Mouse (Mus musculus) heart, embryonic 11.5 days (tissue): ENCODE measurements around the gene Wbp1l. TPM values are rescaled to one million over a fixed set of nuclear protein-coding genes. Genes with fewer than 3 reads are reported as not detected.

ENCODE experiments used
- ATAC-seq: fragments of 200-750 bp; cut with Nextera tagmentation; replicated peaks from 2 replicates; pipeline ENCODE4 v1.8.0; 2017; ENCODE audit warnings: moderate library complexity; ENCODE audit not compliant: insufficient number of reproducible peaks, low FRiP score, low TSS enrichment
- H3K27ac ChIP-seq: fragments of 300-500 bp; sonication (generic); 2 replicates; pipeline ENCODE4 v1.5.1; 2014; ENCODE audit warnings: mild to moderate bottlenecking, low read depth, low read length
- H3K27me3 ChIP-seq: fragments of 300-500 bp; sonication (generic); 2 replicates; pipeline ENCODE4 v1.6.1; 2014; ENCODE audit warnings: mild to moderate bottlenecking, low read length, mixed read lengths; ENCODE audit not compliant: control insufficient read depth, insufficient read depth
- H3K36me3 ChIP-seq: fragments of 300-500 bp; sonication (generic); 2 replicates; pipeline ENCODE4 v1.6.1; 2014; ENCODE audit warnings: mild to moderate bottlenecking, low read length, moderate library complexity, mixed read lengths; ENCODE audit not compliant: control insufficient read depth, insufficient read depth
- H3K4me1 ChIP-seq: fragments of 300-500 bp; sonication (generic); 2 replicates; pipeline ENCODE4 v1.6.1; 2014; ENCODE audit warnings: low read length; ENCODE audit not compliant: control insufficient read depth, insufficient read depth
- H3K4me2 ChIP-seq: fragments of 300-500 bp; sonication (generic); 2 replicates; pipeline ENCODE4 v1.6.1; 2014; ENCODE audit warnings: mild to moderate bottlenecking, moderate library complexity
- H3K4me3 ChIP-seq: fragments of 300-500 bp; sonication (generic); 2 replicates; pipeline ENCODE4 v1.5.1; 2014; ENCODE audit warnings: low read depth, low read length
- H3K9ac ChIP-seq: fragments of 300-500 bp; sonication (generic); 2 replicates; pipeline ENCODE4 v1.6.1; 2014; ENCODE audit warnings: mild to moderate bottlenecking, low read depth, low read length, moderate library complexity
- H3K9me3 ChIP-seq: fragments of 300-500 bp; sonication (generic); replicated peaks from 2 replicates; pipeline ENCODE4 v1.6.1; 2016; ENCODE audit warnings: low read length; ENCODE audit not compliant: control insufficient read depth
- WGBS: fragments of 180-500 bp; shearing (Covaris S2); extraction: QIAGEN DNeasy Blood & Tissue Kit; methylation state at CpG from one replicate; pipeline ENCODE4 v1.1.7; 2014; ENCODE audit not compliant: insufficient replicate concordance; 5-methylcytosine and 5-hydroxymethylcytosine counted together
- polyA plus RNA-seq: library from polyadenylated mRNA; unstranded; fragments of >200 nt; fragmentation: Nextera tagmentation; extraction: Ambion mirVana; gene quantifications from 2 replicates; pipeline ENCODE4 v1.2.1, GENCODE M21; 2014

Wbp1l gene
- polyA plus RNA-seq, 1 experiment from 2014 or later = 41.5 TPM

DNA sequence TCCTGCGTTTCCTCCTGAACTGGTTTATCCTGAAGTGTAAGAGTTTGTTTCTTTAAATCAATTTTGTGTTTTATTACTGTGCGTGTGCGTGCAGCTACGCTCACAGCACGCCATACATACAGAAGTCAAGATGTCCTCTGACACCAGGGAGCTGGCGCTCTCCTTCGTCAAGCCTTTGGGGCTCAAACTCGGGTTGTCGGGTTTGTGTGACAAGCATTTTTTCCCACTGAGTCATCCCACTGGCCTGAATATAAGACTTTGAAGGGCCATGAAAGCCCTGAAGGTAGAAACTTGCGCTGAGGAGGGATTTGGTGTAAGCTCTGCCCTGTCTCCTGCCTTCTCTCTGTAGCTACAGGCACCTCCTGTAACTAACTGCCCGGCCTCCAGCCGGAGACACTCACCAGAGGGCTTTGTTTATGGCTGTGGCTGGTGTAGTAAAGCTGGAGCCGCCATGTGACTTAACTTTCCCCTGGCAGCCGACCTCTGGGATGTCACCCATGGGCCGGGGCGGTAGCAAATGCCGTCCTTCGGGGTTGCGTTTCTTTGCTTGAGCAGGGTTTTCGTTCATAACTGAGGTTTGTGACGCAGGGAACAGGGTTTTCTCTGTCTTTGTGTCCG, 43.4 kb downstream of the Wbp1l start:
- Histone ChIP-seq H3K36me3 (peaks cover 2% of the 10 kb centered on the region), H3K9me3 (no peaks in the 10 kb centered on the region), H3K4me1 (peaks cover 89% of the 10 kb centered on the region), H3K9ac (peak overlapping the region; percentile 62), H3K4me3 (no peak overlapping the region), H3K4me2 (peak overlapping the region; percentile 43), H3K27ac (peak overlapping the region; percentile 94), H3K27me3 (no peaks in the 10 kb centered on the region)
- WGBS = 55% methylated on average over 22 of the region's 22 CpGs
- ATAC-seq = no peak

DNA sequence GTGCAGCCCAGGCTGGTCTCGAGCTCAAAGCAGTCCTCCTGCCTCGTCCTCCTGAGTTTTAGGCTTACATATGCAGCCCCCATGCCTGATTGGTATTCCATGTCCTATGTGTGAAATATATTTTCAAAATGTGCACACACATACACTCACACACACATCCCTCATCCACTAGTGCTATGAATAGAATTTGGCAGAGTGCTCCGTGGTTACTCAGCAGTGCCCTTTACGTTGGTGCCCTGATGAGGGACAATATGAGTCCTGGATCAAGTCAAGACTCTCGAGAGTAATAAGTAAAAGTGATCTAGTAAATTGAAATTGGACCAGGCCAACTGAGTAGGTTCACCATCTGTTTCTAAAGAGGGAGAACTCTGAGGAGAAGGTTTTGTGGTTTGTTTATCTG, 44.4 kb downstream of the Wbp1l start:
- 61% methylated on average over 5 of the region's 5 CpGs for WGBS
- Histone ChIP-seq H3K27me3 (no peaks in the 10 kb centered on the region), H3K4me2 (no peak overlapping the region), H3K36me3 (no peaks in the 10 kb centered on the region; the same call in 1 of the 2 replicates), H3K9me3 (no peaks in the 10 kb centered on the region), H3K9ac (no peak overlapping the region), H3K4me3 (no peak overlapping the region), H3K27ac (peak overlapping the region; percentile 94; the same call in 1 of the 2 replicates), H3K4me1 (peaks cover 87% of the 10 kb centered on the region)
- no peak for ATAC-seq

DNA sequence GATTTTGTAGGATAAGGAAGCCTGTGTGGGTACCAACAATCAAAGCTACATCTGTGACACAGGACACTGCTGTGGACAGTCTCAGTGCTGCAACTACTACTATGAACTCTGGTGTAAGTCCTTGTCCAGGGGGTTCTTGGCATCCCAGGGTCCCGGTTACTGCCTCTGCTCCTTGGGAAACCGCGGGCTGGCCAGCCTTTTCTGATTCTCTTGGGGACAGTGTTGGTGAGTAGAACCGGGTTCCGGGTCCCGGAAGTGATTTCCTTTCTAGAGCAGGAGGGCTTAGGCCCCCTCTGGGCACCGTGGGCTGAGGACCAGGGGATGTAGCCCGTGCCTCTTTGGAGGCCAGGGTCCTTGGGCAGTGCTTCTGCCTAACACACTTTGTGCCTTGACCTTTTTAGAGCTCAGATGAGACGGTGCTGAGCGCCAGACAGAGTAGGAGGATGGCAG, 45.5 kb downstream of the Wbp1l start:
- ATAC-seq = no peak
- H3K36me3 ChIP-seq = peaks cover 2% of the 10 kb centered on the region; the same call in 1 of the 2 replicates
- H3K27me3 ChIP-seq = no peaks in the 10 kb centered on the region
- peak overlapping the region; percentile 25 for H3K4me2 ChIP-seq
- peak overlapping the region; percentile 73 for H3K27ac ChIP-seq
- H3K4me1 ChIP-seq = peaks cover 77% of the 10 kb centered on the region
- H3K4me3 ChIP-seq = no peak overlapping the region
- peak overlapping the region; percentile 34; the same call in 1 of the 2 replicates for H3K9ac ChIP-seq
- WGBS = 51% methylated on average over 10 of the region's 10 CpGs
- H3K9me3 ChIP-seq = no peaks in the 10 kb centered on the region

DNA sequence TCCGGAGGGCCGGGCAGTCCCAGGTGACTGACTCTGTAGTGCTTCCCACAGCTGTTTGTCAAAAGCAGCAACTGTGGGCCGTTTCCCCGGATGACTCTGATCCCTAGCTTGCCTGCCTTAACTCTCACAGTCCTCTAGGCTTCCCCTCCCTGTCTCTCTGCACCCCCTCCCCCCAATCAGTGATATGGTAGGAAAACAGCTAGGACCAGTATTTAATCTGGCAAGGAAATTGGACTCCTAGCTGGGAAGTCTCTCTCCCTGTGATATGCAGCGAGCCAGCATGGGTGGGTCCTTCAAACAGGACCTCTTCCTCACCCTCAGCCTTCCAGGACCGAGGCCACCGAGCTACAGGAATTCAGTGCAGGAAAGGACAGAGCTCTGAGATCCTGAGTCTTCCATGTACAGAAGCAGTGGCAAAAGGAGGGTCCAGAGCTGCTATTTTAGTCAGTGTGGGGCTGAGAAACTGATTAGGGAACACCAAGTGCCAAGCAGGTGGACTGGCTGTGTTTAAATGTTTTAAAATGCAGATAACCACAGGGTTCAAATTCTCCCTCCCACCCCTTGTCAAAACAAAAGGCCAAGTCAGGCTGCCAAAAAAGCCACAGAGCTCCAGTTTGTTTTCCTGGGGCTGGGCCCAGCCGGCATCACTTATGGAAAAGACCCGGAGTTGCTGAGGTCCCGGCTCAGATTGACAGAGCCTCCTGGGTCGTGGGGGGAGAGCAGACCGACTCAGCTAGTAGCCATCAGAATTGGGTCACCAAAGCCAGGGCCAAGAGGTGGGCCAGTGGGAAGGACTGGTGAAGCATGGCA, 46.1 kb downstream of the Wbp1l start:
- peaks cover 71% of the 10 kb centered on the region for H3K4me1 ChIP-seq
- peak; percentile 46; the same call in 1 of the 2 replicates for ATAC-seq
- H3K4me2 ChIP-seq = peak overlapping the region; percentile 25
- WGBS = 18% methylated on average over 12 of the region's 12 CpGs
- H3K36me3 ChIP-seq = peaks cover 2% of the 10 kb centered on the region; the same call in 1 of the 2 replicates
- H3K9me3 ChIP-seq = no peaks in the 10 kb centered on the region
- H3K4me3 ChIP-seq = no peak overlapping the region
- no peaks in the 10 kb centered on the region for H3K27me3 ChIP-seq
- H3K9ac ChIP-seq = peak overlapping the region; percentile 34; the same call in 1 of the 2 replicates
- H3K27ac ChIP-seq = peak overlapping the region; percentile 73

DNA sequence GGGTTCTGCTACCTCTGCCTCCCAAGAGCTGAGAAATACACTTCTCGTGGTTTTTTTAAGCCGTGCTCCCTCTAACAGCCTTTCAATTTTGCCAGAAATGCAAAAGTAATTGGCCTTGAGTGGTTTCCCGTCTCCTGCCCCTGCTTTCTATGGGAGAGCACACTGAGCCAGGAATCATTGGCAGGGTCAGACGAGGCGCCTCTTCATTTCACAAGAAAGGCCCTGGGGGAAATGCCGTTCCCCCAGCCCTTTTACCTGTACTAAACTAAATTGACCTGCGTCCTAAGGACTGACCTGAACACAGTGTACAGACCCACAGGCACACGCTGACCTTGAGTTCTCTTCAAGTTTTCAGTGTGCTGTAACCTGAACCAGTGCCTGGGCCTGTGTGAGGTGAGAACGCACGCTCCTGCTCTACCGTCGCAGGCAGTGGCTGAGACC, 47.2 kb downstream of the Wbp1l start:
- WGBS = 80% methylated on average over 12 of the region's 12 CpGs
- Histone ChIP-seq H3K27me3 (no peaks in the 10 kb centered on the region), H3K4me1 (peaks cover 62% of the 10 kb centered on the region), H3K9ac (peak overlapping the region; percentile 49; the same call in 1 of the 2 replicates), H3K4me3 (no peak overlapping the region), H3K36me3 (peaks cover 2% of the 10 kb centered on the region; the same call in 1 of the 2 replicates), H3K27ac (peak overlapping the region; percentile 73), H3K9me3 (no peaks in the 10 kb centered on the region), H3K4me2 (no peak overlapping the region)
- no peak for ATAC-seq

DNA sequence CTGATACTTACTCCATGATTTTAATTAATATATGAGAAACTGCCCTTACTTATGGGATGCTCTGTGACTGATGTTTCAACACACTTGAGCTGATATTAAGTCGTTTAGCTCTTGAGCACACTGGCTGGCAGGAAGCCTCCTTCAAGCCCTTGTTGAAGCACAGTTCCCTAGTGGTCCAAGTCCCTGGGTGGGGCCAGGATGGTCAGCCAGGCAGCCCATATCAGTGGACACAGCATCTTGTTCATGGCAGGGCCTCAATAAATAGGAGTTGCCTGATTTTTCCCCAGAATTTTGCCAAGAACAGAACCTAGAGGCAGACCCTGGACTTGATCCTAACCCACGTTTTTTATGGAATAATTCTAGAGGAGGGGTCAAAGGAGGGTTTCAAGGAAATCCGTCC, 48.4 kb downstream of the Wbp1l start:
- no peak overlapping the region for H3K27ac ChIP-seq
- no peaks in the 10 kb centered on the region for H3K9me3 ChIP-seq
- H3K27me3 ChIP-seq = no peaks in the 10 kb centered on the region
- no peak for ATAC-seq
- peaks cover 6% of the 10 kb centered on the region for H3K36me3 ChIP-seq
- WGBS = 66% methylated on average over 3 of the region's 3 CpGs
- H3K4me1 ChIP-seq = peaks cover 51% of the 10 kb centered on the region
- no peak overlapping the region for H3K4me2 ChIP-seq
- no peak overlapping the region for H3K4me3 ChIP-seq
- no peak overlapping the region for H3K9ac ChIP-seq

DNA sequence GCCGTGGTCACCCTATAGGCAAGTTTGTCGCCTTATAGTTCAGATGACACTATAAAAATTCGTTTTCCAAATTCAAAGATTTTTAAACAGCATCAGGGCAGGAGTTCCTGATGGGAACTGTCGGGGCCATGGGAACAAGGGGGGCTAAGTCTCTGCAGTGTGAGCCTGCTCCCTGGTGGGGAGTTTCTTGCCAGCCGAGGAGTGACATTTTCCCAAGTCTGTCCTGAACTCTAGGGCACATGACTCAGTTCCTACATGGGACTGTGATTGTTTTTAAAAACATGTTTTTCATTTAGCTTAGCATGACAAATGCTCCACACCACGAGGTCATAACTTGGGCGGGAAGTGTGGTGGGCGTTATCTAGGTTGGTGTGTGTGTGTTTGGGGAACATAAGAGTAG, 49.0 kb downstream of the Wbp1l start:
- no peaks in the 10 kb centered on the region for H3K9me3 ChIP-seq
- H3K36me3 ChIP-seq = peaks cover 8% of the 10 kb centered on the region
- 79% methylated on average over 8 of the region's 8 CpGs for WGBS
- no peak overlapping the region for H3K4me3 ChIP-seq
- H3K27me3 ChIP-seq = no peaks in the 10 kb centered on the region
- H3K4me2 ChIP-seq = no peak overlapping the region
- no peak for ATAC-seq
- H3K27ac ChIP-seq = no peak overlapping the region
- peaks cover 45% of the 10 kb centered on the region for H3K4me1 ChIP-seq
- H3K9ac ChIP-seq = no peak overlapping the region

DNA sequence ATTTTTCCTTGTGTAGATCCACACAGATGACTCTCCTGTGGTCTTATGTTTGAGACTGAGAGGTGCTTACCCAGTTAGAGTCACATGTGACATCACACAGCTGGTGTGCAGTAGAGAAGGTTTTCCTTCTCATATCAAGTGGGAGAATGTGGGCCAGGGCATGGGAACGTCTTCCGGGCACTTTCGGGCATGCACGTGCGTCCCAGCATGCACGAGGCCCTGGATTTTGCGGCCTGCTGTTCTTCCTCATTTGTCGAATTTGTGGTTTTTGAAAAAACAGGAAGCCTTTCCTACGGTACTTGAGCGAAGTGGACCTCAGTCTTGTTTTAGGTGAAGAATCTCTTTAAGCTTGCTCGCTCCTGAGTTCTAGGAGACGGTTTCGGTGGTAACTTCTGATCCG, 49.7 kb downstream of the Wbp1l start:
- peaks cover 37% of the 10 kb centered on the region for H3K4me1 ChIP-seq
- no peak for ATAC-seq
- no peak overlapping the region for H3K4me2 ChIP-seq
- 90% methylated on average over 14 of the region's 14 CpGs for WGBS
- no peak overlapping the region for H3K27ac ChIP-seq
- H3K9ac ChIP-seq = no peak overlapping the region
- H3K4me3 ChIP-seq = no peak overlapping the region
- H3K27me3 ChIP-seq = no peaks in the 10 kb centered on the region
- H3K36me3 ChIP-seq = peaks cover 10% of the 10 kb centered on the region
- H3K9me3 ChIP-seq = no peaks in the 10 kb centered on the region
